Mouse (Mus musculus) stomach, postnatal 0 days (tissue): ENCODE data around the gene Itga6. TPM values are rescaled to one million over a fixed set of nuclear protein-coding genes. Genes with fewer than 3 reads are reported as not detected.
A peak's percentile ranks its signal among the peaks of the same experiment; 100 is the strongest.

Experiments
- ATAC-seq: fragments of 200-750 bp; cut with Nextera tagmentation; 2 replicates; pipeline ENCODE4 v1.8.0; 2017; ENCODE audit not compliant: low FRiP score, low TSS enrichment
- DNase-seq: peaks from one replicate; pipeline ENCODE4 v3.0.0-alpha.2; 2016; ENCODE audit warnings: low spot score
- H3K27ac ChIP-seq: fragments of 300-500 bp; sonication (generic); replicated peaks from 2 replicates; pipeline ENCODE4 v1.5.1; 2014; ENCODE audit warnings: mild to moderate bottlenecking, control low read depth
- H3K27me3 ChIP-seq: fragments of 300-500 bp; sonication (generic); 2 replicates; pipeline ENCODE4 v1.6.1; 2014; ENCODE audit warnings: low read length; ENCODE audit not compliant: control insufficient read depth, insufficient read depth
- H3K36me3 ChIP-seq: fragments of 300-500 bp; sonication (generic); 2 replicates; pipeline ENCODE4 v1.6.1; 2014; ENCODE audit warnings: low read length, mixed read lengths; ENCODE audit not compliant: control insufficient read depth, insufficient read depth
- H3K4me1 ChIP-seq: fragments of 300-500 bp; sonication (generic); replicated peaks from 2 replicates; pipeline ENCODE4 v1.6.1; 2014; ENCODE audit warnings: antibody characterized with exemption; ENCODE audit not compliant: control insufficient read depth, insufficient read depth
- H3K4me2 ChIP-seq: fragments of 300-500 bp; sonication (generic); replicated peaks from 2 replicates; pipeline ENCODE4 v1.6.1; 2014; ENCODE audit warnings: low read depth, mild to moderate bottlenecking, control low read depth, moderate library complexity
- H3K4me3 ChIP-seq: fragments of 300-500 bp; sonication (generic); 2 replicates; pipeline ENCODE4 v1.5.1; 2014; ENCODE audit warnings: low read depth, low read length, control low read depth
- H3K9ac ChIP-seq: fragments of 300-500 bp; sonication (generic); 2 replicates; pipeline ENCODE4 v1.6.1; 2014; ENCODE audit warnings: mild to moderate bottlenecking, low read length, control low read depth, mixed read lengths
- H3K9me3 ChIP-seq: fragments of 300-500 bp; sonication (generic); 2 replicates; pipeline ENCODE4 v1.6.1; 2016; ENCODE audit warnings: low read length; ENCODE audit not compliant: control insufficient read depth
- CTCF ChIP-seq: IDR thresholded peaks from 2 replicates; pipeline ENCODE4 v1.5.1; 2016; ENCODE audit warnings: antibody characterized with exemption, low read depth, mild to moderate bottlenecking, moderate library complexity
- EP300 ChIP-seq: optimal IDR thresholded peaks from 2 replicates; pipeline ENCODE3; 2016; ENCODE audit warnings: antibody characterized with exemption
- WGBS: fragments of 180-500 bp; shearing (Covaris S2); extraction: QIAGEN DNeasy Blood & Tissue Kit; methylation state at CpG from one replicate; pipeline ENCODE4 v1.1.7; 2014; 5-methylcytosine and 5-hydroxymethylcytosine counted together
- polyA plus RNA-seq: library from polyadenylated mRNA; unstranded; fragments of >200 nt; fragmentation: Nextera tagmentation; extraction: Ambion mirVana; gene quantifications from 2 replicates; pipeline ENCODE4 v1.2.1, GENCODE M21; 2015

Itga6 gene
- polyA plus RNA-seq, 1 experiment from 2014 or later = 51.9 TPM

- no peak for TF ChIP-seq EP300
- no peak for TF ChIP-seq CTCF
- Histone ChIP-seq H3K9ac (no peak overlapping the region), H3K4me1 (no peaks in the 10 kb centered on the region), H3K36me3 (peaks cover 11% of the 10 kb centered on the region), H3K4me3 (no peak overlapping the region), H3K9me3 (no peaks in the 10 kb centered on the region), H3K27me3 (no peaks in the 10 kb centered on the region), H3K27ac (no peak overlapping the region), H3K4me2 (no peak overlapping the region)
- ATAC-seq (no peak), DNase-seq (no peak)
- 92% methylated on average over 4 of the region's 4 CpGs for WGBS
These were observed 141.9 kb downstream of the Itga6 start for GRCm38 (mm10) chr2:71887269-71887668.

GRCm38 (mm10) chr2:71888437-71888836 lies 143.0 kb downstream of the Itga6 start:
- no peaks in the 10 kb centered on the region for H3K9me3 ChIP-seq
- ATAC-seq (no peak), DNase-seq (no peak)
- H3K4me3 ChIP-seq = no peak overlapping the region
- peak; percentile 17; the same call in 1 of the 2 replicates for TF ChIP-seq CTCF
- no peak for TF ChIP-seq EP300
- no peaks in the 10 kb centered on the region for H3K4me1 ChIP-seq
- H3K4me2 ChIP-seq = no peak overlapping the region
- H3K27me3 ChIP-seq = no peaks in the 10 kb centered on the region
- WGBS = 81% methylated on average over 4 of the region's 4 CpGs
- H3K36me3 ChIP-seq = peaks cover 18% of the 10 kb centered on the region
- H3K27ac ChIP-seq = no peak overlapping the region
- H3K9ac ChIP-seq = no peak overlapping the region

- H3K9me3 ChIP-seq = no peaks in the 10 kb centered on the region
- DNase-seq = no peak
- no peak overlapping the region for H3K4me3 ChIP-seq
- TF ChIP-seq EP300 (no peak), CTCF (no peak)
- peaks cover 17% of the 10 kb centered on the region for H3K36me3 ChIP-seq
- WGBS = 98% methylated on average over 2 of the region's 2 CpGs
- no peaks in the 10 kb centered on the region for H3K27me3 ChIP-seq
- no peak overlapping the region for H3K4me2 ChIP-seq
- no peak for ATAC-seq
- no peaks in the 10 kb centered on the region for H3K4me1 ChIP-seq
- H3K9ac ChIP-seq = no peak overlapping the region
- H3K27ac ChIP-seq = no peak overlapping the region
These were observed 146.1 kb downstream of the Itga6 start for GRCm38 (mm10) chr2:71891536-71891935.

- H3K4me2 ChIP-seq = no peak overlapping the region
- no peaks in the 10 kb centered on the region for H3K9me3 ChIP-seq
- no peak overlapping the region for H3K4me3 ChIP-seq
- ATAC-seq (no peak), DNase-seq (no peak)
- no peaks in the 10 kb centered on the region for H3K4me1 ChIP-seq
- no peak overlapping the region for H3K27ac ChIP-seq
- H3K27me3 ChIP-seq = no peaks in the 10 kb centered on the region
- H3K9ac ChIP-seq = no peak overlapping the region
- TF ChIP-seq CTCF (no peak), EP300 (no peak)
- peaks cover 19% of the 10 kb centered on the region for H3K36me3 ChIP-seq
- WGBS = 83% methylated on average over 7 of the region's 7 CpGs
These were observed 147.4 kb downstream of the Itga6 start for GRCm38 (mm10) chr2:71892741-71893349.

- DNase-seq = no peak
- no peak for TF ChIP-seq EP300
- TF ChIP-seq CTCF = no peak
- WGBS = 93% methylated on average over 13 of the region's 13 CpGs
These were observed 150.3 kb downstream of the Itga6 start for GRCm38 (mm10) chr2:71895596-71896286.

GRCm38 (mm10) chr2:71897420-71897819 lies 152.0 kb downstream of the Itga6 start:
- H3K9ac ChIP-seq = no peak overlapping the region
- H3K4me3 ChIP-seq = no peak overlapping the region
- H3K4me1 ChIP-seq = no peaks in the 10 kb centered on the region
- H3K4me2 ChIP-seq = no peak overlapping the region
- peaks cover 19% of the 10 kb centered on the region for H3K36me3 ChIP-seq
- no peak overlapping the region for H3K27ac ChIP-seq
- H3K27me3 ChIP-seq = no peaks in the 10 kb centered on the region
- TF ChIP-seq CTCF = no peak
- TF ChIP-seq EP300 = no peak
- H3K9me3 ChIP-seq = no peaks in the 10 kb centered on the region
- DNase-seq (no peak), ATAC-seq (no peak)
- WGBS = 88% methylated on average over 12 of the region's 12 CpGs

More at GRCm38 (mm10) chr2:71895596-71896286, 150.3 kb downstream of the Itga6 start:
- Histone ChIP-seq H3K4me1 (no peaks in the 10 kb centered on the region), H3K9me3 (no peaks in the 10 kb centered on the region), H3K4me3 (no peak overlapping the region), H3K27ac (no peak overlapping the region), H3K36me3 (peaks cover 19% of the 10 kb centered on the region), H3K27me3 (no peaks in the 10 kb centered on the region), H3K9ac (no peak overlapping the region), H3K4me2 (no peak overlapping the region)
- ATAC-seq = no peak
